Mouse (Mus musculus): ENCODE results near the gene Gm17482. TPM values are rescaled to one million over a fixed set of nuclear protein-coding genes. Genes with fewer than 3 reads are reported as not detected.

Gm17482 gene
- polyA plus RNA-seq, 1 experiment from 2014 or later, result not detected

DNA sequence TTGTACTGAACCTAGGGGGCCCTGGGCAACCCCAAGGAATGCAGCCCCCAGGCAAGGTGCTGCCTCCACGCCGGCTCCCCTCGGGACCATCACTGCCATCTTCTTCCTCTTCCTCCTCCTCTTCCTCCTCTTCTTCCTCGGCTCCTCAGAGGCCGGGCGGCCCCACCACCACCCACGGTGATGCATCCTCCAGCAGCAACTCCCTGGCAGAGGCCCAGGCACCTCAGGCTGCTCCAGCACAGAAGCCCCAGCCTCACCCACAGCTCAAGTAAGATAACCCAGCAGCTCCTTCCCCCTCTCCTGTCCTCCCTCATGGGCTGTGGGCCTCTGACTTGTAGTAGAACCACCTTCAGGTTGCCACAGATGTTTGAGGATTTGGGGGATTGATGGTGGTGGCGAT, 50.9 kb downstream of the Gm17482 start:
- no peak for ATAC-seq (ENCODE audit: insufficient number of reproducible peaks, insufficient read depth, low FRiP score, low read depth)
- 73% methylated on average over 8 of the region's 8 CpGs for WGBS
- no peaks in the 10 kb centered on the region for H3K36me3 ChIP-seq (ENCODE audit: control insufficient read depth, insufficient read depth, low read length)
- peaks cover 58% of the 10 kb centered on the region for H3K27me3 ChIP-seq (ENCODE audit: control insufficient read depth, insufficient read depth, low read length)
- no peak overlapping the region for H3K4me3 ChIP-seq (ENCODE audit: control insufficient read depth in 1 of 2, insufficient read depth in 1 of 2, low read depth in 1 of 2, low read length in 2 of 2)
- H3K9ac ChIP-seq (ENCODE audit: low read length), result no peak overlapping the region
- no peaks in the 10 kb centered on the region; a peak in 1 of 4 replicates for H3K4me1 ChIP-seq (ENCODE audit: control insufficient read depth in 2 of 2, insufficient read depth in 2 of 2, low read length in 2 of 2)
- no peaks in the 10 kb centered on the region for H3K9me3 ChIP-seq (ENCODE audit: control insufficient read depth, low read length)
- H3K27ac ChIP-seq (replicated peaks in 1 of 2; ENCODE audit: control insufficient read depth in 1 of 2, insufficient read depth in 1 of 2, low read depth in 2 of 2, low read length in 2 of 2), result no peak overlapping the region
- no peak overlapping the region for H3K4me2 ChIP-seq (ENCODE audit: low read length)

DNA sequence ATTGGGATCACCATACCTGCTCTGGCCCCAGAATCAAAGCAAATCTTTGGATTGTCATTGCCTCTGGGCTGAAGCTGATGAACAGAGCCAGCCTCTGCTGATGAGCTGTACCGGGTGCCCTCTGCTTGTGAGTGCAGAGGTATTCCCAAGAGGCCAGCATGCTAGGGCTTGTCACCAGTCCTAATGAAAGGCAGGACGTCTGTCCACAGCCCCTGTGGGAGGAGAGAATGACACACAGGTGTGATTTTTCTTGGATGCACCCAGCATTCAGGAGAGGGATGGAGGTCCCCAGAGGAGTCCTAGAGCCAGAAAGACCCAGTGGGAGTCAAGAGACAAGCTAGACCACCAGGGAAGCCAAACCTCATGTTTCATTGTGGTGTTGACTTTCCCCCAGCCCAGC, 52.5 kb downstream of the Gm17482 start:
- no peak overlapping the region for H3K4me3 ChIP-seq (ENCODE audit: control insufficient read depth in 1 of 2, insufficient read depth in 1 of 2, low read depth in 1 of 2, low read length in 2 of 2)
- peaks cover 67% of the 10 kb centered on the region for H3K27me3 ChIP-seq (ENCODE audit: control insufficient read depth, insufficient read depth, low read length)
- 54% methylated on average over 2 of the region's 2 CpGs for WGBS
- no peak overlapping the region for H3K4me2 ChIP-seq (ENCODE audit: low read length)
- H3K9me3 ChIP-seq (ENCODE audit: control insufficient read depth, low read length), result no peaks in the 10 kb centered on the region
- no peak for ATAC-seq (ENCODE audit: insufficient number of reproducible peaks, insufficient read depth, low FRiP score, low read depth)
- H3K27ac ChIP-seq (replicated peaks in 1 of 2; ENCODE audit: control insufficient read depth in 1 of 2, insufficient read depth in 1 of 2, low read depth in 2 of 2, low read length in 2 of 2), result no peak overlapping the region
- no peaks in the 10 kb centered on the region; a peak in 1 of 4 replicates for H3K4me1 ChIP-seq (ENCODE audit: control insufficient read depth in 2 of 2, insufficient read depth in 2 of 2, low read length in 2 of 2)
- H3K36me3 ChIP-seq (ENCODE audit: control insufficient read depth, insufficient read depth, low read length), result no peaks in the 10 kb centered on the region
- H3K9ac ChIP-seq (ENCODE audit: low read length), result no peak overlapping the region

DNA sequence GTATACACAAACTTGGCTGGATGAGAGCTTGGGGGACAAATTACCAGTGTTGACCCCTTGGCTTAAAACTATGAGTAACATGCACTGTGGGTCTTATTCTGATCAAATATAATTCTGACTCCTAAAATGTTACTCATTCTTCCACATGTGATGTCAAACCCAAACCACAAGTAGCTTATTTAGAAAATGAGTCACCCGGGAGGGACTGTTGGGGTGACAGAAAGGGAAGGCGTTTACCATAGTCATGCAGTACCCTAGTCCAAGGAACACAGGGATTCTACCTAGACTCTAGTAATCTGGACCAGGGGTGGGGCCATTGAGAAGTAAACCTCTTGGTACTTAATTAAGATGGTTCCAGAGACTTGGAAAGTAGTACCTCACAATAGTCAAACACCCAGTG, 57.0 kb downstream of the Gm17482 start:
- H3K4me2 ChIP-seq (ENCODE audit: low read length), result no peak overlapping the region
- no peaks in the 10 kb centered on the region for H3K36me3 ChIP-seq (ENCODE audit: control insufficient read depth, insufficient read depth, low read length)
- peaks cover 0 to 5% of the 10 kb centered on the region in 2 experiments; a peak in 1 of 4 replicates for H3K4me1 ChIP-seq (ENCODE audit: control insufficient read depth in 2 of 2, insufficient read depth in 2 of 2, low read length in 2 of 2)
- peaks cover 62% of the 10 kb centered on the region for H3K27me3 ChIP-seq (ENCODE audit: control insufficient read depth, insufficient read depth, low read length)
- H3K9ac ChIP-seq (ENCODE audit: low read length), result no peak overlapping the region
- no peak overlapping the region for H3K4me3 ChIP-seq (ENCODE audit: control insufficient read depth in 1 of 2, insufficient read depth in 1 of 2, low read depth in 1 of 2, low read length in 2 of 2)
- no peak overlapping the region for H3K27ac ChIP-seq (replicated peaks in 1 of 2; ENCODE audit: control insufficient read depth in 1 of 2, insufficient read depth in 1 of 2, low read depth in 2 of 2, low read length in 2 of 2)
- WGBS, result 89% methylated on average over 2 of the region's 2 CpGs
- H3K9me3 ChIP-seq (ENCODE audit: control insufficient read depth, low read length), result no peaks in the 10 kb centered on the region
- ATAC-seq (ENCODE audit: insufficient number of reproducible peaks, insufficient read depth, low FRiP score, low read depth), result no peak

DNA sequence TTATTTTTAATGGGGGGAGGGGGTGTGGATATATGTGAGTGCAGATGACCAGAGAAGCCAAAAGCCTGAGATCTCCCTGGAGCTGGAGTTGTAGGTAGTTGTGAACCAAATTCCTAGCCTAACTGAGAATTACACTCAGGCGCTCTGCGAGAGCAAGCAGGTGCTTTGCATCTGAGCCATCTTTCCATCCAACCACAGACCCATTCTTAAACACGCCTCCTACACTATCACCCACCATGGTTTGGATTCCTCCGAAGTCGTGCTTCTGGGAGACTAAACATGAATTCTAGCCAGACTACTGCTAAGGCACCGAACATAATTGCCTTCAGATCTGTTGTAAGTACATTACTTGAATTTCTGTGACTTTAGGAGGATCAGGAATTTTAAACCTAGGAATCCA, 59.3 kb downstream of the Gm17482 start:
- WGBS, result 67% methylated on average over 6 of the region's 6 CpGs
- Histone ChIP-seq H3K4me2 (ENCODE audit: low read length) (no peak overlapping the region), H3K27me3 (ENCODE audit: control insufficient read depth, insufficient read depth, low read length) (peaks cover 45% of the 10 kb centered on the region)

DNA sequence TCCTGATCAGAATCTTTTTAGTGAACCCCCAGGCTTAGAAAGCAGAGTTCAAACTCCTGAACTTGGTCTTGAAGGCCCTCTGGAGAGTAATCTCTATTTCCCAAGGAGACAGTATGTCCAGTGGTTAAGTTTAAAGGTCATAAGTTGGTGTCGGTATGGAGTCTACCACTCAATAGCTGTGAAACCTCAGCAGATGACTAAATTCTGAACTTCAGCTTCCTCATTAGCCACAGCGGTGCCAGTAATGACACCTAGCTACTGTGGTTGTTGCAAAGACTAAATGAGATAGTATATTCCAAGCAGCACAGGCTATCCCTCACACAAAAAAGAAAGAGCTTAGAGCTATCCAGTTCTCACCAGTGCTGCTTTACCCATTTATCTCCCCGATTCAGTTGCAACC, 61.1 kb downstream of the Gm17482 start:
- Histone ChIP-seq H3K4me3 (ENCODE audit: control insufficient read depth in 1 of 2, insufficient read depth in 1 of 2, low read depth in 1 of 2, low read length in 2 of 2) (no peak overlapping the region), H3K9me3 (ENCODE audit: control insufficient read depth, low read length) (no peaks in the 10 kb centered on the region), H3K4me1 (ENCODE audit: control insufficient read depth in 2 of 2, insufficient read depth in 2 of 2, low read length in 2 of 2) (peaks cover 6 to 19% of the 10 kb centered on the region in 2 experiments), H3K27ac (replicated peaks in 1 of 2; ENCODE audit: control insufficient read depth in 1 of 2, insufficient read depth in 1 of 2, low read depth in 2 of 2, low read length in 2 of 2) (no peak overlapping the region), H3K4me2 (ENCODE audit: low read length) (no peak overlapping the region), H3K36me3 (ENCODE audit: control insufficient read depth, insufficient read depth, low read length) (no peaks in the 10 kb centered on the region), H3K27me3 (ENCODE audit: control insufficient read depth, insufficient read depth, low read length) (peaks cover 27% of the 10 kb centered on the region), H3K9ac (ENCODE audit: low read length) (no peak overlapping the region)
- ATAC-seq (ENCODE audit: insufficient number of reproducible peaks, insufficient read depth, low FRiP score, low read depth), result no peak
- WGBS, result 87% methylated on average over 3 of the region's 3 CpGs

More for the DNA sequence above, 59.3 kb downstream of the Gm17482 start:
- Histone ChIP-seq H3K27ac (replicated peaks in 1 of 2; ENCODE audit: control insufficient read depth in 1 of 2, insufficient read depth in 1 of 2, low read depth in 2 of 2, low read length in 2 of 2) (no peak overlapping the region), H3K4me3 (ENCODE audit: control insufficient read depth in 1 of 2, insufficient read depth in 1 of 2, low read depth in 1 of 2, low read length in 2 of 2) (no peak overlapping the region), H3K36me3 (ENCODE audit: control insufficient read depth, insufficient read depth, low read length) (no peaks in the 10 kb centered on the region), H3K9ac (ENCODE audit: low read length) (no peak overlapping the region), H3K9me3 (ENCODE audit: control insufficient read depth, low read length) (no peaks in the 10 kb centered on the region), H3K4me1 (ENCODE audit: control insufficient read depth in 2 of 2, insufficient read depth in 2 of 2, low read length in 2 of 2) (peaks cover 0 to 9% of the 10 kb centered on the region in 2 experiments; a peak in 2 of 4 replicates)
- no peak for ATAC-seq (ENCODE audit: insufficient number of reproducible peaks, insufficient read depth, low FRiP score, low read depth)

DNA sequence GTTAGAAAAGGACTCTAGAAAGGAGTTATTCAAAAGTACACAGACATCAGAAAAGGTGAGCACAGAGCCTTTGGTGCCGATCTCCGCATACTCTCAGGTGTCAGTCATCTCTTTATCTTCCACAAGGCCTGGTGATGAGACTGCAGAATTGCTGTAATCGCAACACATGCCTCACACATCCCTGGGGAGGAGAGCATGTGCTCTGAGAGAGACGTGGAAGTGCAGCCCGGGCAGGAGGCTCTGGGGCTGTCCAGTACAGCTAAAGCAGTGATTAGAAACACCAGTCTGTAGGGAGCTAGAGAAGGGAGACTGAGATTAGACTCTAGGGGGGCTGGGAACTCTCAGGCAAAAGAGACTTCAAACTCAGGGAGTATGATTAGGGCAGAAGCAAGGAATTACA, 63.4 kb downstream of the Gm17482 start:
- WGBS, result 30% methylated on average over 5 of the region's 5 CpGs

DNA sequence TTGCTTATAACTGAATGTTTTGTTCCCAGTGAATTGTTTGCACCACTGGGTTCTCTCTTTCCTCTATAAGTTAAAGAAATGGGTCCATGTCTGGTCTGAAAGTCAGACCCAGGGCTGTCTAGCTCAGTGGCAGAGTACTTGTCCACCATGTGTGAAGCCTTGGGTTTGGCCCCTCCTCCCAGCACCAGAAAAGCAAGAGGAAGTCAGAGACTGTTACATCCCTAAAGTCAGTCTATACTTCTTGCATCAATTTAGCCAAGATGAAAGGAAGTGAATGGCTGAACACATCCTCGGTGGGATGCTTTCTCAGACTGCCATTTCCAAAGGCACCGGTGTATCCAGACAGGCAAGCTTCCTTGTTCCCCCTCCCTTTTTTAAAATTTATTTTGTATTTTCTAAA, 63.9 kb downstream of the Gm17482 start:
- Histone ChIP-seq H3K4me3 (ENCODE audit: control insufficient read depth in 1 of 2, insufficient read depth in 1 of 2, low read depth in 1 of 2, low read length in 2 of 2) (no peak overlapping the region), H3K36me3 (ENCODE audit: control insufficient read depth, insufficient read depth, low read length) (no peaks in the 10 kb centered on the region), H3K4me2 (ENCODE audit: low read length) (no peak overlapping the region), H3K9me3 (ENCODE audit: control insufficient read depth, low read length) (no peaks in the 10 kb centered on the region), H3K27me3 (ENCODE audit: control insufficient read depth, insufficient read depth, low read length) (peaks cover 7% of the 10 kb centered on the region), H3K4me1 (ENCODE audit: control insufficient read depth in 2 of 2, insufficient read depth in 2 of 2, low read length in 2 of 2) (peaks cover 6 to 19% of the 10 kb centered on the region in 2 experiments), H3K27ac (replicated peaks in 1 of 2; ENCODE audit: control insufficient read depth in 1 of 2, insufficient read depth in 1 of 2, low read depth in 2 of 2, low read length in 2 of 2) (no peak overlapping the region), H3K9ac (ENCODE audit: low read length) (no peak overlapping the region)
- WGBS, result 93% methylated on average over 2 of the region's 2 CpGs
- no peak for ATAC-seq (ENCODE audit: insufficient number of reproducible peaks, insufficient read depth, low FRiP score, low read depth)

More for the DNA sequence above, 63.4 kb downstream of the Gm17482 start:
- no peak for ATAC-seq (ENCODE audit: insufficient number of reproducible peaks, insufficient read depth, low FRiP score, low read depth)
- H3K4me1 ChIP-seq (ENCODE audit: control insufficient read depth in 2 of 2, insufficient read depth in 2 of 2, low read length in 2 of 2), result peaks cover 6 to 19% of the 10 kb centered on the region in 2 experiments
- H3K27ac ChIP-seq (replicated peaks in 1 of 2; ENCODE audit: control insufficient read depth in 1 of 2, insufficient read depth in 1 of 2, low read depth in 2 of 2, low read length in 2 of 2), result no peak overlapping the region
- H3K4me2 ChIP-seq (ENCODE audit: low read length), result no peak overlapping the region
- peaks cover 12% of the 10 kb centered on the region for H3K27me3 ChIP-seq (ENCODE audit: control insufficient read depth, insufficient read depth, low read length)
- no peaks in the 10 kb centered on the region for H3K36me3 ChIP-seq (ENCODE audit: control insufficient read depth, insufficient read depth, low read length)
- no peak overlapping the region for H3K9ac ChIP-seq (ENCODE audit: low read length)
- H3K4me3 ChIP-seq (ENCODE audit: control insufficient read depth in 1 of 2, insufficient read depth in 1 of 2, low read depth in 1 of 2, low read length in 2 of 2), result no peak overlapping the region
- no peaks in the 10 kb centered on the region for H3K9me3 ChIP-seq (ENCODE audit: control insufficient read depth, low read length)

DNA sequence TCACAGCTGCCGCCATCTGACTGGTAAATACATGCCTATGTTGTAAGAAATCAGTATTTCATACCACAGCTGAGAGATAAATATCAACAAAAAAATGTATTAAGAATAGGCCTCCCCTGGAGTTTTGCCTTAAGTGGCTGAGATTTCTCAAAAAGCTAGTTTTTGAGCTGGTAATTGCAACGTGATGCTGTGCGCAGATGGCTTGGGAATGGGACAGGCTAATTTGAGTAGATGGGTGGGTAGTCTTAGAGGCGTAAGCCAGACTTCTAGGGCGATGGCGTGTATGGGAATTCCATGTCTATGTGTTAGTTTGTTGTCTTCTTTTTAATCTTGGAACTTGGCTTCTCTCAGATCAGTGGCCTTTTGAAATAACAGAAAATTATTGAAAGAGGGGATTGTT, 64.7 kb downstream of the Gm17482 start:
- no peak for ATAC-seq (ENCODE audit: insufficient number of reproducible peaks, insufficient read depth, low FRiP score, low read depth)
- WGBS, result 90% methylated on average over 6 of the region's 6 CpGs
- no peaks in the 10 kb centered on the region for H3K9me3 ChIP-seq (ENCODE audit: control insufficient read depth, low read length)

More for the DNA sequence above, 64.7 kb downstream of the Gm17482 start:
- H3K9ac ChIP-seq (ENCODE audit: low read length), result no peak overlapping the region
- H3K4me1 ChIP-seq (ENCODE audit: control insufficient read depth in 2 of 2, insufficient read depth in 2 of 2, low read length in 2 of 2), result peaks cover 6 to 19% of the 10 kb centered on the region in 2 experiments
- no peak overlapping the region for H3K27ac ChIP-seq (replicated peaks in 1 of 2; ENCODE audit: control insufficient read depth in 1 of 2, insufficient read depth in 1 of 2, low read depth in 2 of 2, low read length in 2 of 2)
- H3K4me3 ChIP-seq (ENCODE audit: control insufficient read depth in 1 of 2, insufficient read depth in 1 of 2, low read depth in 1 of 2, low read length in 2 of 2), result no peak overlapping the region
- no peaks in the 10 kb centered on the region for H3K36me3 ChIP-seq (ENCODE audit: control insufficient read depth, insufficient read depth, low read length)
- H3K4me2 ChIP-seq (ENCODE audit: low read length), result no peak overlapping the region
- H3K27me3 ChIP-seq (ENCODE audit: control insufficient read depth, insufficient read depth, low read length), result peaks cover 7% of the 10 kb centered on the region; the same call in 1 of the 2 replicates

Measured in heart, embryonic 14.5 days (tissue).